Mouse (Mus musculus) liver, embryonic 14.5 days (tissue): ENCODE results near the gene Ubl3. TPM values are rescaled to one million over a fixed set of nuclear protein-coding genes. Genes with fewer than 3 reads are reported as not detected.
A peak's percentile ranks its signal among the peaks of the same experiment; 100 is the strongest.

ENCODE experiments used
- ATAC-seq: fragments of 200-750 bp; cut with Nextera tagmentation; 2 replicates; pipeline ENCODE4 v1.8.0; 2017; ENCODE audit warnings: moderate number of reproducible peaks, mild to moderate bottlenecking, moderate library complexity; ENCODE audit not compliant: insufficient read depth
- DNase-seq, 3 experiments: peaks; one replicate each; pipeline ENCODE4 v3.0.0-alpha.2; 2012 to 2013; ENCODE audit warnings: low read depth in 3 of 3, low spot score in 3 of 3
- H3K27ac ChIP-seq: fragments of 300-500 bp; sonication (generic); 2 replicates; pipeline ENCODE4 v1.5.1; 2014; ENCODE audit warnings: moderate library complexity, mild to moderate bottlenecking, control low read depth, inconsistent platforms
- H3K27me3 ChIP-seq: fragments of 300-500 bp; sonication (generic); 2 replicates; pipeline ENCODE4 v1.6.1; 2014; ENCODE audit warnings: mild to moderate bottlenecking, low read length, moderate library complexity; ENCODE audit not compliant: control insufficient read depth, insufficient read depth
- H3K36me3 ChIP-seq: fragments of 300-500 bp; sonication (generic); replicated peaks from 2 replicates; pipeline ENCODE4 v1.6.1; 2014; ENCODE audit warnings: low read depth; ENCODE audit not compliant: control insufficient read depth, insufficient read depth
- H3K4me1 ChIP-seq, 2 experiments: fragments of 200-500 bp in 1 of 2; fragments of 300-500 bp in 1 of 2; sonication (generic) in 1 of 2; replicated peaks; 2 replicates each; pipeline ENCODE4 v1.6.1; 2012 to 2014; ENCODE audit warnings: antibody characterized with exemption in 1 of 2, inconsistent platforms in 1 of 2, low read length in 1 of 2; ENCODE audit not compliant: control insufficient read depth in 2 of 2, insufficient read depth in 2 of 2
- H3K4me2 ChIP-seq: fragments of 300-500 bp; sonication (generic); 2 replicates; pipeline ENCODE4 v1.6.1; 2014; ENCODE audit warnings: low read depth, mild to moderate bottlenecking, control low read depth, moderate library complexity
- H3K4me3 ChIP-seq, 2 experiments: fragments of 200-500 bp in 1 of 2; fragments of 300-500 bp in 1 of 2; sonication (generic) in 1 of 2; 2 replicates each; pipeline ENCODE4 v1.5.1; 2012 to 2014; ENCODE audit warnings: low read depth in 2 of 2, low read length in 2 of 2, mild to moderate bottlenecking in 2 of 2, control low read depth in 1 of 2, inconsistent platforms in 1 of 2, moderate library complexity in 1 of 2; ENCODE audit not compliant: insufficient read depth in 1 of 2
- H3K9ac ChIP-seq: fragments of 300-500 bp; sonication (generic); replicated peaks from 2 replicates; pipeline ENCODE4 v1.6.1; 2014; ENCODE audit warnings: mild to moderate bottlenecking, control low read depth, moderate library complexity
- H3K9me3 ChIP-seq: fragments of 300-500 bp; sonication (generic); 2 replicates; pipeline ENCODE4 v1.6.1; 2016; ENCODE audit warnings: low read length, mixed read lengths; ENCODE audit not compliant: control insufficient read depth
- CTCF ChIP-seq: IDR thresholded peaks from 2 replicates; pipeline ENCODE4 v1.5.1; 2016; ENCODE audit warnings: antibody characterized with exemption, low read depth, control low read depth
- EP300 ChIP-seq: IDR thresholded peaks from 2 replicates; pipeline ENCODE4 v1.6.1; 2016; ENCODE audit warnings: antibody characterized with exemption, low read depth
- WGBS: fragments of 180-500 bp; shearing (Covaris S2); extraction: QIAGEN DNeasy Blood & Tissue Kit; methylation state at CpG from one replicate; pipeline ENCODE4 v1.1.7; 2014; ENCODE audit not compliant: insufficient replicate concordance; 5-methylcytosine and 5-hydroxymethylcytosine counted together
- polyA plus RNA-seq, 2 experiments: library from polyadenylated mRNA; depleted of rRNA in 1 of 2; stranded (reverse) in 1 of 2; unstranded in 1 of 2; fragments of >200 nt; fragmentation: Nextera tagmentation in 1 of 2; extraction: Ambion mirVana in 1 of 2; gene quantifications; 2 replicates each; pipeline versions ENCODE4 v1.2.1 to v1.2.3; 2012 to 2014

Gene Ubl3
- polyA plus RNA-seq, 2 experiments: 6.3 to 16.0 TPM

GRCm38 (mm10) chr5:148508901-148509604, 43.5 kb downstream of the Ubl3 start:
- peak; percentile 17 to 30 (median 26) for DNase-seq
- H3K27ac ChIP-seq: no peak overlapping the region
- no peaks in the 10 kb centered on the region for H3K27me3 ChIP-seq
- ATAC-seq: peak; percentile 77
- H3K9ac ChIP-seq: no peak overlapping the region
- WGBS: 41% methylated on average over 11 of the region's 11 CpGs
- TF ChIP-seq EP300 (no peak), CTCF (no peak)
- peak overlapping the region; percentile 3; the same call in 1 of the 2 replicates for H3K4me2 ChIP-seq
- no peaks in the 10 kb centered on the region for H3K9me3 ChIP-seq
- H3K36me3 ChIP-seq: no peaks in the 10 kb centered on the region
- H3K4me3 ChIP-seq: no peak overlapping the region
- peaks cover 5 to 23% of the 10 kb centered on the region in 2 experiments for H3K4me1 ChIP-seq

- TF ChIP-seq CTCF: no peak
- TF ChIP-seq EP300: no peak
- no peak for ATAC-seq
- Histone ChIP-seq H3K27ac (no peak overlapping the region), H3K9me3 (no peaks in the 10 kb centered on the region), H3K4me2 (no peak overlapping the region), H3K4me3 (no peak overlapping the region), H3K4me1 (peaks cover 5 to 17% of the 10 kb centered on the region in 2 experiments), H3K9ac (no peak overlapping the region), H3K27me3 (no peaks in the 10 kb centered on the region), H3K36me3 (no peaks in the 10 kb centered on the region)
- 83% methylated on average over 17 of the region's 17 CpGs for WGBS
- no peak for DNase-seq
Observed at GRCm38 (mm10) chr5:148505381-148505780, 47.2 kb downstream of the Ubl3 start.

GRCm38 (mm10) chr5:148502237-148502636, 50.4 kb downstream of the Ubl3 start:
- no peak overlapping the region for H3K4me3 ChIP-seq
- 71% methylated on average over 6 of the region's 6 CpGs for WGBS
- no peak overlapping the region for H3K27ac ChIP-seq
- no peak for TF ChIP-seq EP300
- no peak for TF ChIP-seq CTCF
- no peaks in the 10 kb centered on the region for H3K36me3 ChIP-seq
- H3K4me1 ChIP-seq: peaks cover 0 to 2% of the 10 kb centered on the region in 2 experiments; a peak in 1 of 4 replicates
- H3K9me3 ChIP-seq: no peaks in the 10 kb centered on the region
- no peaks in the 10 kb centered on the region for H3K27me3 ChIP-seq
- ATAC-seq: no peak
- no peak overlapping the region for H3K9ac ChIP-seq
- no peak overlapping the region for H3K4me2 ChIP-seq
- DNase-seq: no peak

GRCm38 (mm10) chr5:148501228-148501957, 51.2 kb downstream of the Ubl3 start:
- H3K36me3 ChIP-seq: no peaks in the 10 kb centered on the region
- no peak overlapping the region for H3K4me3 ChIP-seq
- peaks cover 0 to 2% of the 10 kb centered on the region in 2 experiments; a peak in 1 of 4 replicates for H3K4me1 ChIP-seq
- WGBS: 61% methylated on average over 6 of the region's 6 CpGs
- TF ChIP-seq CTCF (no peak), EP300 (no peak)
- H3K27ac ChIP-seq: no peak overlapping the region
- ATAC-seq: no peak
- H3K27me3 ChIP-seq: no peaks in the 10 kb centered on the region
- no peak overlapping the region for H3K4me2 ChIP-seq
- H3K9me3 ChIP-seq: no peaks in the 10 kb centered on the region
- no peak overlapping the region for H3K9ac ChIP-seq
- no peak for DNase-seq

GRCm38 (mm10) chr5:148500516-148500915, 52.1 kb downstream of the Ubl3 start:
- DNase-seq: no peak
- no peak overlapping the region for H3K27ac ChIP-seq
- ATAC-seq: no peak
- TF ChIP-seq CTCF (no peak), EP300 (no peak)
- H3K4me1 ChIP-seq: peaks cover 0 to 2% of the 10 kb centered on the region in 2 experiments; a peak in 1 of 4 replicates
- H3K4me3 ChIP-seq: no peak overlapping the region
- no peaks in the 10 kb centered on the region for H3K27me3 ChIP-seq
- WGBS: 62% methylated on average over 8 of the region's 8 CpGs
- no peaks in the 10 kb centered on the region for H3K36me3 ChIP-seq
- H3K4me2 ChIP-seq: no peak overlapping the region
- no peak overlapping the region for H3K9ac ChIP-seq
- H3K9me3 ChIP-seq: no peaks in the 10 kb centered on the region
